Mouse (Mus musculus) left cerebral cortex, adult 8-10 months (tissue): ENCODE measurements around the gene Mef2c. TPM values are rescaled to one million over a fixed set of nuclear protein-coding genes. Genes with fewer than 3 reads are reported as not detected.

Experiments used
- DNase-seq, 2 experiments: peaks; one replicate each; pipeline ENCODE4 v3.0.0; 2022; ENCODE audit warnings: low spot score in 2 of 2
- total RNA-seq, 4 experiments: library from RNA; stranded (reverse); gene quantifications; 2 replicates each; pipeline ENCODE4 v1.2.4; 2022

Mef2c gene
- total RNA-seq, 4 experiments from 2014 or later, result 548 to 660 (median 570) TPM

- DNase-seq, result no peak
Observed at GRCm38 (mm10) chr13:83568759-83569256, 65.0 kb downstream of the Mef2c start.

DNA sequence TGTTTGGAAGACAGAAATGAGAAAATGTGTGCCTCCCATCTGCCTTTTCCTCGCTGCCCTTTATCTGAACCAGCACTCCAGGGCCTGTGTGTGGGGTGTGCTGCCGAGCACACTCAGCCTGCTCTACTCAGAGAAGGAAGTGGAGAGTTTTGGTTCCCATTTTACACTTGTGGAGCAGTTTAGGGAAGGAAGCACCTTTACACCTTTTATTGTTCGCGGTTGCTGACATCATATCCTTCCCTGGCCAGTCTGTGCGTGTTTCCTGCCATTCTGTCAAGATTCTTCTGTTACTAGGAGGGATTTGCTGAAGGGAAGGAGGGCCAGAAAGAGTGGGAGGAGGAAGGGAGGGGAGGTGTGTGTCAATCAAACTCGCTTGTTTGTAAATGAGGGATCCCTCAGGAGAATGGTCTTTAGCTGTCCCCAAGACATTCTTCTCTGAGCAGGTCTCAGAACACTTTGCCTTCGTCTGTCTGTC, 68.2 kb downstream of the Mef2c start:
- DNase-seq, result no peak

DNA sequence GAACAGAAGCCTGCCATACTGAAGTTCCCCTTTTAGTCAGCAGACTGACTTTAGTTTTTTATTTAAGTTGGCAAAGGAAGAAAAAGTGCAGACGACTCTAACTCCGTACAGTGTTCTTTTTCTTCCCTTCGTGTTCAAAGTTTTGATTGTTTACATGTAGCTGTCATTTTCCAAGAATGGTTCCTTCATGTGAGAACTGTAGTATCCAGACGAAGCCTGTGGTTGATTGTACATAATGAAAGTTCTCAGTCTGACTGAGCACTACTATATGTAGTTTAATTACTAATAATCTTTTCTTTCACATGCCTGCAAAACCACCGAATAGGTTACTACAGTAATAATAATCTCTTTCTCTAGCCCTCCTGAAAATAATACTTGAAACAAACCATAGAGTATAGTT, 68.6 kb downstream of the Mef2c start:
- DNase-seq, result no peak

- no peak for DNase-seq
Observed at GRCm38 (mm10) chr13:83573327-83573726, 69.5 kb downstream of the Mef2c start.

GRCm38 (mm10) chr13:83573855-83574583, 70.2 kb downstream of the Mef2c start:
- DNase-seq, result no peak

DNA sequence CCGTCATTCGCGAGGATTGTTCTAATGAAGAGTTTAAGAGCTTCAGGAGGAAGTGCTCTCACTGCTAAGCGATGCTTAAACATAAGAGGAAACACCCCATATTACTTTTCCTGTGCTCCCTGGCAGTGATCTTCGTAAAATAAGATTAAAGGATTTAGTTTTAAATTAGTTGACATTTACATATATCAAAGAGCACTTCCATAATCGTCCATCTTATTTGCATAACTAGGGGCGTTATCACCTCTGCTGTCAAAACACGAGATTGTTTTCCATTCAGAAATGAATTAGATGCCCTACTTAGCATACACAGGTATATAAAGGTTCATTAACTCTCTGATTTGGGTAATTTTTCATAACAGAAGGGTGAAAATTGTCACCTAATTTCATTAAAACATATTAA, 71.0 kb downstream of the Mef2c start:
- no peak for DNase-seq

- no peak for DNase-seq
Observed at GRCm38 (mm10) chr13:83579410-83579809, 75.6 kb downstream of the Mef2c start.

DNA sequence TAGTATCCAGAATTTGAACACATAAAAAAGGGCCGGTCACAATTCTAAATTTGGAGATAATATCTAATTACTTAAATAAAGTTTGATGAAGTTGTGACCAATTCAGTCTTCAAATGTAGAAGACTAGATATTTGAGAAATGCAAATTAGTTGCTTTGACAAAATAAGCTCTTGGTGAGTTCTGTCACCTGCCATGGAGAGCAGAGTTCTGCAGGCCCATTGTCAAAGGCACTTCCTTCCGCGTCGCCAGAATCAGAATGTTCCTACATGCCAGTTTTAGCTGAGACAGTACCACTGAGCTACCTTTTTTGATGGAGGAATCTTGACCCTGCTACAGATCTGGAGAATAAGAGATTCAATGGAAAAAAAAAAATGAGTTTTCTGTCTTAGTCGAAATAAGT, 77.0 kb downstream of the Mef2c start:
- no peak for DNase-seq

DNA sequence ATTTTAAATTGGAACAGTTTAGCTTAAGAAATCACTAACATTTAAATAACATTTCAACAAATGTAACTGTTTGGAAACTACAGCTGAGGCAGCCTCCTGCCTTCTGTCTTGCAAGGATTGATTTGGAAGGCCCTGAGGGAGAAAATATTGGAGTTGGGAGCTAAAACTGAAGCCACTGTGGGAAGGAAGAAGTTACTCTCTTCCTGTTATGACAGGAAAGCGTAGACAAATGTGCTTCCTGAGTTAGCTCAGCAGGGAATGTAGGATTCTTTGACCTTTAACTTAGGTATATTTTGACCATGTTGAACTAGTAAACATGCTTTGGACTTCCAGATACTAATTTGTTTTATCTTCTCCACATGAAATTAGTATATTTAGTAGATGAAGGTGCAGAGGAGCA, 78.7 kb downstream of the Mef2c start:
- DNase-seq, result no peak

- DNase-seq, result no peak
Observed at GRCm38 (mm10) chr13:83583881-83584280, 80.0 kb downstream of the Mef2c start.

- no peak for DNase-seq
Observed at GRCm38 (mm10) chr13:83585359-83585758, 81.5 kb downstream of the Mef2c start.

- DNase-seq, result peak in 1 of 2 experiments; percentile 51
Observed at GRCm38 (mm10) chr13:83588186-83588585, 84.4 kb downstream of the Mef2c start.

DNA sequence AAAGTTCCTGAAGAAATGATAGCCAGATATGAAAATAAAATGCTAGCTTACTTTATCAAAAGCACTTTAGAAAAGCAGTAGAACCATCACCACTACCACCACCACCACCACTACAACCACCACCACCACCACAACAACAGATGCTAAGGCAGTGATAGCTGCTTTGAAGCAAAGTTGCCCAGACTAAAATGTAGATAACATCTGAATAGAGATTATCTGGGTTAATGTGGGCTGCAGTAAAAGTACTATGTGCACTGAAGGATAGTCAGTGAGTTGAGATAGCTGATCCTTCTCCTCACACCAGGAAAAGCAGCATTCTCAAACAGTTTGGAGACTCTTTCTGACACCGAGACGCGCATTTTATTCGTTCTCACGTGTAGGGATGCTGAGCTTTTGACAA, 87.1 kb downstream of the Mef2c start:
- DNase-seq, result no peak

- DNase-seq, result no peak
Observed at GRCm38 (mm10) chr13:83595429-83595828, 91.6 kb downstream of the Mef2c start.

GRCm38 (mm10) chr13:83596989-83597738, 93.3 kb downstream of the Mef2c start:
- no peak for DNase-seq

DNA sequence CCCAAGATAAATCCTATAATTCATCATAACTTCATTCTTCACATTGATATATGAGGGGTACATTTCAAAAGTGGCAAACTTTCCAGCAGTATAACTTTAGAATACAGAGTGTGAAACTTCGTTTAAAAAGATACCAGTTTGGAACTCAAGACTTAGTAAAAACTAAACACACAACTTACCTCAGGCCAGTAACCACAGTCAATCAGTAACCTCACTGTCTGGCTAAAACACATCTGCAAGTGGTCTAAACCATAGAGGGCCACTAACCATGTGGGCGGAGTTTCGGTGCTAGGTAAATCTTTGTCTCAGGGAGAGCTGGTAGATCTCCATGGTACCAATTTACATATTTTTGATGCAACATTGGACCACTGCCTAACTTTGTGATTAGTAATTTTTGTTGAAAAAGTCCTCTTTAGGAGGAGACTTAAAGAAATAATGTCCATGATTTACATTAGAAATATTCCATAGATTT, 93.9 kb downstream of the Mef2c start:
- DNase-seq, result no peak

GRCm38 (mm10) chr13:83600301-83600700, 96.5 kb downstream of the Mef2c start:
- DNase-seq, result no peak

DNA sequence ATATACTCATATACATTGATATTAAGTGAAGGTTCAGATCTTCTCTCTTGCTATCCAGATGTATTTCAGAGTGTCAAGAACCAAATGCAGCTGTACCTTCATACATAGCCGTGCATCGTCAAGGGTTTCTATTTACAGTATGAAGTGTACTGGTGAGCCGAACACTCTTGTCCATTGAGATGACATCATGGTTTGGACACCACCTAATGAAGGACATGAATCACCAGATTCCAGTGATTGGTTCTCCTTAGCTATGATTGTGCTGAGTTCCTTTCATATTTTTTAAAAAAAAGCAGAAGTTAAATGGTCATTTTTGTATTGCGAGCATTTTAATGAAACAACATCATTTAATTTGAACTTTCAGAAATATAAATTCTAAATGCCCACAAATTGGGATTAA, 97.9 kb downstream of the Mef2c start:
- DNase-seq, result no peak

- no peak for DNase-seq
Observed at GRCm38 (mm10) chr13:83603373-83604265, 99.8 kb downstream of the Mef2c start.

- DNase-seq, result no peak
Observed at GRCm38 (mm10) chr13:83604320-83604719, 100.5 kb downstream of the Mef2c start.

DNA sequence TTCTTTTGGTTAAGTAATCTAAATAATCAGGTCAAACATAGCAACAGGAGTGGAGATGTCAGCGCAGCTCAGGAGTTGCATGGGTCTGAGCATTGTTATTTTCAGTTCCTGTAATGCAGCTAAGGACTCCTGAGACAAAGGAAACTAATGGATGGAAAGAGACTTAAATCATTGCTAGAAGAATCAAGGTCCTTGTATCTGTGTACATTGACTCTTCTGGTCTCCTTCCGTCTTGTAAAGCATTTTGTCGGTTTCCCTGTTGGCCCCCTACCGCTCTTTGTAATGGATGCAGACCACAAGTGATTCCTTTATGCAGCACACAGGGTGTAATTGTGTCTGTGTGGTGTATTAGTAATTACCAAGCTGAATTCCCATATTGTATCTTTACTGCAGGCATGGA, 101.0 kb downstream of the Mef2c start:
- no peak for DNase-seq
